Mouse (Mus musculus): Measurements from ENCODE around the gene Ggnbp2.
A peak's percentile ranks its signal among the peaks of the same experiment; 100 is the strongest.

The Ggnbp2 gene

DNA sequence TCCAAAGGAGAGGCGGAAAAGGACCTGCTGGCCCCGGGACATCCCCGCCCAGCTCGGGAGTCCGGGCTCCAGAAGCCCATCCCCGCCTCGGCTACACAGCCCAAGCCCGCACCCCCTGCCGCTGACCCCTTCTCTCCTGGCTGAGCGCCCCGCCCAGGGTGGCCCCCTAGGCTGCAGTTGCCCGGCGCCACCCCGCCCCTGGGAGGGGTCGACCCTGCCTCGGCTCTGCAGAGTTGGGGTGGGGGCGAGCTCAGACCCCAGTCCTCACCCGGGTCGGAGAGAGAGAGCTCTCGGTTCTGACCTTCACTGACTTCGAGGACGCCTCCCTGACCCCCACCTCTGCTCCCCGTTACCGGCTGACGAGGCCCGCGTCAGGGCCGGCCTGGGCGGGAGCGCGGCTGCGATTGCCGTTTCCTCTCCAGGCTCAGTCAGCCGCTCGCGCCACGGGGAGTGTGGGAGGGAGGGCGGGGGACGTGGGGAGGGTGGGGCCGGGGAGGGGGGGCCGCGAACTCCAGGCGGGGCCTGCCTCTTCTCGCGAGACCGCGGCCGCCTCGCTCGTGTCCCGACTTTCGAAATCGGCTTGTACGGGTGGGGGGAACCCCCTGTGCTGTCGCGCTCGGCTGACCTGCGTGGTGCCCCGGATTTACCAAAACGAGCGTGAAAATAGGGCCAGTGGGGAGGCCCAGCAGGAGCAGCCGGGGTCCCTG is at the start of gene Ggnbp2:
TSS of gene Ggnbp2 (minus strand) at position 481 of the 707 bp plus-strand sequence.
- peak; percentile 96 for DNase-seq (ENCODE audit: low read depth, low spot score)
- Histone ChIP-seq H3K36me3 (ENCODE audit: control insufficient read depth, insufficient read depth, low read length, poor library complexity, severe bottlenecking) (no peaks in the 10 kb centered on the region; the same call in 1 of the 2 replicates), H3K27me3 (ENCODE audit: control insufficient read depth, insufficient read depth, low read length, poor library complexity, severe bottlenecking) (no peaks in the 10 kb centered on the region)

DNA sequence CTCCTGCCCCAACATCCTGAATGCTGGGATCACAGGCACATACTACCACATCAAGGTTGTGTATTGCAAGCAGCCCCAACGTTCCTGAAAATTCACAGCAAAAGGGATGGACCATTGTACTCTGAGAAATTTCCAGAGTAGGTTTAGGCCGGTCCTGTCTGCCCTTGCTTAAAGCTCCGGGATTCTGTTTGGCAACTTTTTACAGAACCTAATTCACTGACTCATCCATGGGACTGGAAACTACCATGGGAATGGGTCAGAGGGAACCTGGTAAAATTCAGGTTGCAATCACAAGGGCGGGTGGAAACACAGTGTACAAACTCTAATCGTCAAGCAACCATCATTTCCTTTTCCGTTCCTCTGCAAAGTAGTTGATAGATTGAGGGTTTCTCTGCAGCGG is 49.3 kb upstream of the Ggnbp2 start:
- DNase-seq (ENCODE audit: low read depth, low spot score), result no peak
- Histone ChIP-seq H3K36me3 (ENCODE audit: control insufficient read depth, insufficient read depth, low read length, poor library complexity, severe bottlenecking) (no peaks in the 10 kb centered on the region), H3K27me3 (ENCODE audit: control insufficient read depth, insufficient read depth, low read length, poor library complexity, severe bottlenecking) (no peaks in the 10 kb centered on the region)

DNA sequence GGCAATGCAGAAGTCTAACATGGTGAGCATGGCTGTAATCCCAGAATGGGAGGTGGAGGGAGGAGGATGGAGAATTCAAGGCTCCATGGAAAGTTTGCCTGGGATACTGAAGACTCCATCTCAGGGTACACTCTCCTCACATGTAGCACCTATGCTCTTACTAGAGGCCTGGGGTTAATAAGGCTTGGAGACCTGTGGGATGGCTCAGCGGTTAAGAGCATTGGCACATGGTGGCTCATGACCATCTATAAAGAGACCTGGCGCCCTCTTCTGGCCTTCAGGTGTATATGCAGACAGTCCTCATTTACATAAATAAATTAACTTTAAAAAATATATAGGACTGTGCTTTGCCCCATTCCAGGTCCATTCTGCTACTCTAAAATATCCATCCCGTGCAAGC is 48.7 kb upstream of the Ggnbp2 start:
- H3K27me3 ChIP-seq (ENCODE audit: control insufficient read depth, insufficient read depth, low read length, poor library complexity, severe bottlenecking), result no peaks in the 10 kb centered on the region
- peak; percentile 80 for DNase-seq (ENCODE audit: low read depth, low spot score)

DNA sequence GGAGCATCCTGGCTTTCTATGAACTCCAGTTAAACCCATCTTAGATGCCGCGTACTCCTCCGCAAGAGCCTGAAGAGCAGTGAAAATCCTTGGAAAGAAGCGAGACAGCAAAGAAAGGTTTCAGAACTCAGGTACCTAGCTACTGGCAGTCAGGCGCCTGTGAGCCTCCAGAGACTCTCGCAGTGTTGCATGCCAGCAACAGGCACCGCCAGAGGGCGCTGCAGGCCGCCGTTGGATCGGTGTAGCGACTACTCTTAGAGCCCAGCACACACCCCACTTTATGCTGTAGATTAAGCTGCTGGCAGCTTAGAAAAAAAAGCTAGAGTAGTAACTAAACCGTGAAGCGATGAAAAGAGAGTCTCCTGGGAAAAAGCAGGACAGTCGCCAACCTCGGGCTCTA is 47.8 kb upstream of the Ggnbp2 start:
- H3K36me3 ChIP-seq (ENCODE audit: control insufficient read depth, insufficient read depth, low read length, poor library complexity, severe bottlenecking), result no peaks in the 10 kb centered on the region
- no peaks in the 10 kb centered on the region for H3K27me3 ChIP-seq (ENCODE audit: control insufficient read depth, insufficient read depth, low read length, poor library complexity, severe bottlenecking)
- peak; percentile 88 for DNase-seq (ENCODE audit: low read depth, low spot score)

More for the DNA sequence above, 48.7 kb upstream of the Ggnbp2 start:
- no peaks in the 10 kb centered on the region for H3K36me3 ChIP-seq (ENCODE audit: control insufficient read depth, insufficient read depth, low read length, poor library complexity, severe bottlenecking)

DNA sequence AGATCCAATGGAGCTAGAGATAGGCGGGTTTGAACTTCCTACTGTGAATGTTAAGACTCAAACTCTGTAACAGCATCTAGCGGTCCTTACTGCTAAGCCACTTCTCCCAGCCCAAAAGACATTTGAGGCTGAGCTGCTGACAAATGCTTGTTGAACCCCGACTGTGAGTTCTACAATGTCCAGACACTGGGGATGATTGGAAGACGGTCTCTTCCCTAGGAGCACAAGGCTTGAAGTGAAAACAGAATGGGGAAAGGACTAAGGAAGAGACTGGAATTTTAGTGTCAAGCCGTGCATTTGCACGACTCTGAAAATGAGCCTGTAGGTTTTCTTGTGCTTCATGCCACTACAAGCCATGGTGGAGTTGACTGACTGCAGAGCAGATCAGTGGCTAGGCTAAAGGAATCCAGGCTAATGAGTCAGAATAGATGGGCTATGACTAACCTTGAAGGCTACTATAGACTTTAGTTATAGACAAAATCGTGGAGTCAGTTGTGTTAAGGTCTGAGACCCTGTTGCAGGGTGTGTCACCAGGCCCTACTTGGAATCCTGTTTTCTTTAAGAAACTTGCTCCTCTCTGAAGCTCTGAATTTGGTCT is 46.2 kb upstream of the Ggnbp2 start:
- Histone ChIP-seq H3K27me3 (ENCODE audit: control insufficient read depth, insufficient read depth, low read length, poor library complexity, severe bottlenecking) (no peaks in the 10 kb centered on the region), H3K36me3 (ENCODE audit: control insufficient read depth, insufficient read depth, low read length, poor library complexity, severe bottlenecking) (no peaks in the 10 kb centered on the region)
- no peak for DNase-seq (ENCODE audit: low read depth, low spot score)

DNA sequence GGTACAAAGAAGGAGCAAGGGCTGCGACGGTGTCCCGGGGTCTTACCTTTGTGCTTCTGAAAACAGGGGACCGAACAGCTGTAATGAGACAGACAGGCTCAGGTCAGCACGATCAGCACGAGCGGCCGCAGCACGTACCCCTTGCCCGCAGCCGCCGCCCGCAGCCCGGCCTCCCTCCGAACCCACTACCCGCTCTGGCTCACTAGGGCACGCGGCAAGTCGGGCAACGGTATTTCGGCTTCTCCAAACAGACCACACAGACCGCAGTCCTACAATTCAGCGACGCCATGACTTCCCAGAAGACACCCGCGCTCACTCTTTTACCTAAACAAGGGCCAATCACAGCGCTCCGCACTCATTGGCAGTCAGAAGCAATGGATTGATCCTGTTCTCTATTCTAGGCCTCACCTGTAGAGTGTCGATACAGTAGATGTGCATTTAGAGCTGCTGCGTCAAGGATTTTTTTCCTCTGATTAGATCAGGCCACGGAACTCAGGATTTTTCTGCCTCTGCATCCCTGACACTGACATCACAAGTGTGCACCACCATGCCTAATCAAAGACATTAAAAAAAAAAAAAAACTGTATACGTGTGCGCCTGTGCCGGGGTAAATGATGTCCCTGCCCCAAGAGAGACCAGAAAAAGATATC is 45.6 kb upstream of the Ggnbp2 start, which contains the start of gene Znhit3:
TSS of gene Znhit3 (minus strand) at position 314 of the 650 bp plus-strand sequence.
- peak; percentile 89 for DNase-seq (ENCODE audit: low read depth, low spot score)
- Histone ChIP-seq H3K27me3 (ENCODE audit: control insufficient read depth, insufficient read depth, low read length, poor library complexity, severe bottlenecking) (no peaks in the 10 kb centered on the region), H3K36me3 (ENCODE audit: control insufficient read depth, insufficient read depth, low read length, poor library complexity, severe bottlenecking) (0 out of 2 replicates have a peak, but pooled peaks cover 1% of the 10 kb centered on the region)

DNA sequence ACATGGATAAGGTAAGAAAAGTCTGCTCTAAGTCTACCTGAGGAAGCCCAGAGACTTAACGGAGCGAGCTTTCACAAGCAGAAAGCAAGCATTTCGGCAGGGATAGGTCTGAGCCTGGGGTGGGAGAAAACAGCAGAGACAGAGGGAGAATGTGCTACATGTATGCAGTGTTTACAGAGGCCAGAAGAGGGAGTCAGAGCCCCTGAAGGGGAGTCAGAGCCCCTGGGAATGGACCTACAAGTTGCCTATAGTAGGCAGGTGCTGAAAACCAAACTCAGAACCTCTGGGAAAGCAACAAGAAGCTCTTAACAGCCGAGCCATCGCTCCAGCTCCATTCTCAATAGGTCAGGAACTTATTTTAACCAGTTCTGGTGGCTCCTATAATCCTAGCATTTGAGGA is 44.1 kb upstream of the Ggnbp2 start:
- Histone ChIP-seq H3K36me3 (ENCODE audit: control insufficient read depth, insufficient read depth, low read length, poor library complexity, severe bottlenecking) (peaks cover 4% of the 10 kb centered on the region; the same call in 1 of the 2 replicates), H3K27me3 (ENCODE audit: control insufficient read depth, insufficient read depth, low read length, poor library complexity, severe bottlenecking) (no peaks in the 10 kb centered on the region)
- peak; percentile 22 for DNase-seq (ENCODE audit: low read depth, low spot score)

DNA sequence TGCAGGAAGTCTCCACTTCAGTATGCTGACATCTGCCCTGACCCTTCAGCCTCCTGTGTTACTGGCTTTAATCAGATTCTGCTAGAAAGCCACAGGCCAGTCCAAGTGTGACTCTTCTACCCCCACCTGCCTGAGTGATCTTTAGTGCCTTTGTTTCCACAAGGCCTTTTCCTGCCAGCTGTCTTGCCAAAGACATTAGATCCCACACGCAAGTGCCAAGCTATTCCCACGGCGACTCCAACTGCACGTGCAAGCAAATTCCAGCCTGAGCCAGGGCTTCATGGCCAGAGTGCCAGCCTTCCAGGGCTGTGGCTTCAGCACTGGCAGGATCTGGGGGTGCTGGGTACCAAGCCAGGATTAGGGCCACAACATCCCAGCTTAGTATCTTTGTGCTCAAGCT is 39.8 kb upstream of the Ggnbp2 start:
- Histone ChIP-seq H3K36me3 (ENCODE audit: control insufficient read depth, insufficient read depth, low read length, poor library complexity, severe bottlenecking) (peaks cover 6% of the 10 kb centered on the region; the same call in 1 of the 2 replicates), H3K27me3 (ENCODE audit: control insufficient read depth, insufficient read depth, low read length, poor library complexity, severe bottlenecking) (no peaks in the 10 kb centered on the region)
- DNase-seq (ENCODE audit: low read depth, low spot score), result no peak

DNA sequence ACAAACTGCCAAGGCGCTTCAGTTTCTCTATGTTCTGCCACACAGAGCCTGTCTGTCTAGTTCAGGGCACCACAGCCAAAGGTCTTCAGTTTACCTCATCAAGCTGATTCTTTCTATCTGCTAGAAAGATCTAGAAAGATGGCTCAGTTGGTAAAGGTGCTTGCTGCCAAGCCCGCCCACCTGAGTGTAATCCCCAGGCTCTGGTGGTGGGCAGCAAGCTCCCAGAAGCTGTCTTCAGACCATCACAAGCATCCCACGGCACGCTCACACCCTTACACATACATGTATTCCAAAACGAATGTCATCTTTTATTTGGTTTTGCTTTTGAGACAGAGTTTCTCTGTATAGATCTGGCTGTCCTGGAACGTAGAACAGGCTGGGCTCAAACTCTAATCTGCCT is 37.9 kb upstream of the Ggnbp2 start:
- no peak for DNase-seq (ENCODE audit: low read depth, low spot score)
- H3K36me3 ChIP-seq (ENCODE audit: control insufficient read depth, insufficient read depth, low read length, poor library complexity, severe bottlenecking), result peaks cover 6% of the 10 kb centered on the region; the same call in 1 of the 2 replicates
- H3K27me3 ChIP-seq (ENCODE audit: control insufficient read depth, insufficient read depth, low read length, poor library complexity, severe bottlenecking), result no peaks in the 10 kb centered on the region

DNA sequence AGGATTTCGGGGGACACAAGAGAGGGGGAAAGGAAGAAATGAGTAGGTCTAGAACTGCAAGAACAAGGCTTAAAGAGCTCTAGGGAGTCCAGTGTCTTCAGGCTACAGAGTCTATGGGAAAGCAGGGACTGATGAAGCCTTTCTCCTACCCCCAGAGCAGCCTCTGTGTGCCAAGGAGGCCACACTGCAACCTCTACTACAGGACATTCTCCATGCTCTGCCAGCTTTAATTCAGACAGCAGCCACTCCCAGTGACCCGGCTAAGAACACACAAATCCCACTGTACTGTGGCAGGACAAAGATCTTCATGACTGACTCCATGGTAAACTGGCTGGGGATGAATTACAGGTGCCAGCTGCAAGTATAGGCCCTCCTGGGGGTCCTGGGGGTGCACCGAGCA is 36.5 kb upstream of the Ggnbp2 start:
- Histone ChIP-seq H3K27me3 (ENCODE audit: control insufficient read depth, insufficient read depth, low read length, poor library complexity, severe bottlenecking) (no peaks in the 10 kb centered on the region), H3K36me3 (ENCODE audit: control insufficient read depth, insufficient read depth, low read length, poor library complexity, severe bottlenecking) (peaks cover 6% of the 10 kb centered on the region; the same call in 1 of the 2 replicates)
- no peak for DNase-seq (ENCODE audit: low read depth, low spot score)

DNA sequence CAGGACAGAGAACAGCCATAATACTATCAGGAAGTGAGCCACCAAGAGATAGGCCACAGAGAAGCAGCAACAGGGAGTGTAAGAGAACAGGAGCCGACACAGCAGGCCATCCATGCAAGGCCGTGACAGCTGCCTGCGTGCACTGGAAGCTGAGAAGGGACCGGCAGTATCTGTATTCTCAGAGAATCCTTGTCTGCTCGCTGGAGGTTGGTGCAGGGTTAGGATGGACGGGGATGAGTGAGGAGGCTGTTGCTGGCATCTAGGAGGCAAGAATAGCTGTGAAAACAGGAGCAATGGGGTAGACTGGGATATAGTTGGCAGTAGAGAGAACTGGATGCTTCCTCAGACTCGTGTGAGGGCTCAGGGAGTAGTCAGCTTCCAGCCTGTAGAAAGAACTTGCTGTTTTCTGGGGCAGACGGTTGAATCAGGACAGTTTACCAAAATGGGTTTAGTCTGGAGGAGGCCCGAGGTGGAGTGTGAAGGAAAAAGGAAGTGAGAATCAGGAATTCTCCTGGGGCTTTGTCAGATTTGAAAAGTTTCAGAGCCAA is 34.1 kb upstream of the Ggnbp2 start:
- DNase-seq (ENCODE audit: low read depth, low spot score), result no peak
- 0 out of 2 replicates have a peak, but pooled peaks cover 2% of the 10 kb centered on the region for H3K36me3 ChIP-seq (ENCODE audit: control insufficient read depth, insufficient read depth, low read length, poor library complexity, severe bottlenecking)
- no peaks in the 10 kb centered on the region for H3K27me3 ChIP-seq (ENCODE audit: control insufficient read depth, insufficient read depth, low read length, poor library complexity, severe bottlenecking)

DNA sequence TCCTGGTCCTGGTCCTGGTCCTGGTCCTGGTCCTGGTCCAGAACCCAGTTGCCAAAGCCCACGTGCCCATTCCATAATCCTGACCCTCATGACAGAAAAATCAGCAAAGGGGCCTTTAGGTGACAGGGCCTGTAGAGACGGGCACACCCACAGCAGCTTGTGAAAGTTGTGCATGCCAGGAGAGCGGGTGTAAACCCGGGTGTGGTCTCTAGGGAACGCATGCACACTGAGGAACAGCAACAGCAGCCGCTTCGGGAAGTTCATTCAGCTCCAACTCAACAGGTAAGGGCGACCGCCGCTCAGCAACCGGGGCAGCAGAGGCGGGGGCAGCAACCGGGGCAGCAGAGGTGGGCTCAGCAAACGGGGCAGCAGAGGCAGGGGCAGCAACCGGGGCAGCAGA is 22.5 kb upstream of the Ggnbp2 start:
- H3K27me3 ChIP-seq (ENCODE audit: control insufficient read depth, insufficient read depth, low read length, poor library complexity, severe bottlenecking), result no peaks in the 10 kb centered on the region
- H3K36me3 ChIP-seq (ENCODE audit: control insufficient read depth, insufficient read depth, low read length, poor library complexity, severe bottlenecking), result no peaks in the 10 kb centered on the region; the same call in 1 of the 2 replicates
- DNase-seq (ENCODE audit: low read depth, low spot score), result no peak

DNA sequence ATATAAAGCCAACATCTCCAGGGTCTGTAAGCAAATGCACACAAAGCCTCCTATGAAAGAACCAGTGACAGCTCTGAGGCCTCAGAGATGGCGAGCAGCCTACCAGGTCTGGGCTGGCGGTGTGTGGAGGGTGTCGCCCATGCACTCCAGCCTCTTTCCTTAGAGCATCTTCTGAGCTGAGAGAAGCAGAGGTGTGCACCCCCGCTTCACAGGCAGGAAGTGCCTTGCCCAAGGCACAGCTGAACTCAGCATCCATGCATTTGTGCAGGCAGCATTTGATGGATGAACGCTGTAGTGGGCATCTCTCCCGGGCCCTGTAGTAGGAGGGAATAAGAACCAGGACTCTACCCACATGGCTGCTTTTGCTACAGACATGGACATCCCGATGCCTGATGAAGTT is 21.1 kb upstream of the Ggnbp2 start:
- DNase-seq (ENCODE audit: low read depth, low spot score), result no peak
- Histone ChIP-seq H3K36me3 (ENCODE audit: control insufficient read depth, insufficient read depth, low read length, poor library complexity, severe bottlenecking) (no peaks in the 10 kb centered on the region; the same call in 1 of the 2 replicates), H3K27me3 (ENCODE audit: control insufficient read depth, insufficient read depth, low read length, poor library complexity, severe bottlenecking) (no peaks in the 10 kb centered on the region)

DNA sequence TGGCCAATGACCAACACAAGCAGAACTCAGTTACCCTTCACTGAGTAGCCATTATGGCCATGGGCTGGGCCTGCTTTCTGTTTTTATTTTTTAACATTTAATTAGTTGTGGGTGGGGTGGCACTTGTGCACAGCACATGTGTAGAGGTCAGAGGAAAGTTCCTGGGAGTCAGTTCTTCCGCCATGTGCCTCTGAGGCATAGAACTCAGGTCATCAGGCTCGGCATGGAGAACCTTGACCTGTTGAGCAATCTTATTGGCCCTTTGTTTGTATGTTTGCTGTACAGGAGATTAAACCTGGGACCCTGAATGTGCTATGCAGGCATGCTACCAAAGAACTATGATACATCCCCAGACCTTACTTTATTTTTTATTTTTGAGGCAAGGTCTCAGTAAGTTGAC is 18.9 kb upstream of the Ggnbp2 start:
- Histone ChIP-seq H3K27me3 (ENCODE audit: control insufficient read depth, insufficient read depth, low read length, poor library complexity, severe bottlenecking) (no peaks in the 10 kb centered on the region), H3K36me3 (ENCODE audit: control insufficient read depth, insufficient read depth, low read length, poor library complexity, severe bottlenecking) (no peaks in the 10 kb centered on the region; the same call in 1 of the 2 replicates)
- DNase-seq (ENCODE audit: low read depth, low spot score), result no peak

DNA sequence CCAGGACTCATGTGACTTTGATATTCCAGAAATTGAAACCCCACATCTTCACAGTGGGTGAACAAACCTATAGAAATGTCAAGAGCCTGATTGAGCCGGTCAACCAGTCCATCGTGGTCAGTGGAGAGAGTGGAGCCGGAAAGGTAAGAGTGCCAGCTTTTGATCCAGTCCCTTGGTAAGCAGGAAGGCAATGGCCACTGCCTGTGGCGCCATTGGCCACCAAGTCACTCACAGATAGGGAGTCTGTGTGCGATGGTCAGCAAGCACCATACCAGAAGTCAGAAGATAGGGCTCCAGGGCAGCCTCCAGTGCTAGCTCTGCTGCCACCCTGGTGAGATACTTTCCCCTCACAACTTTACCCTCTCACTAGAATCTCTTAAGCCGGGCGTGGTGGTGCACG is 17.4 kb upstream of the Ggnbp2 start:
- Histone ChIP-seq H3K36me3 (ENCODE audit: control insufficient read depth, insufficient read depth, low read length, poor library complexity, severe bottlenecking) (no peaks in the 10 kb centered on the region; the same call in 1 of the 2 replicates), H3K27me3 (ENCODE audit: control insufficient read depth, insufficient read depth, low read length, poor library complexity, severe bottlenecking) (no peaks in the 10 kb centered on the region)

More for the DNA sequence above, 17.4 kb upstream of the Ggnbp2 start:
- no peak for DNase-seq (ENCODE audit: low read depth, low spot score)

Data from splenic B cell, adult 2 months (primary cell).